Mouse (Mus musculus): ENCODE results near the gene Gli1.
"Not testable (repeated sequence)": the region's sequence is repeated elsewhere in the genome, so short reads cannot be mapped to it uniquely, and the experiment has no call there.

Gli1 gene

GRCm38 (mm10) chr10:127322178-127322577 is 19.6 kb downstream of the Gli1 start:
- no peak for DNase-seq (ENCODE audit: low read depth)

GRCm38 (mm10) chr10:127321621-127322020 is 20.2 kb downstream of the Gli1 start, which contains the start of gene Arhgap9:
Arhgap9 (plus strand) TSS chr10:127321964.
- no peak for DNase-seq (ENCODE audit: low read depth)

GRCm38 (mm10) chr10:127319969-127320368 is 21.8 kb downstream of the Gli1 start:
- DNase-seq (ENCODE audit: low read depth) = no peak

- no peak for DNase-seq (ENCODE audit: low read depth)
Measured at GRCm38 (mm10) chr10:127318009-127318408, 23.8 kb downstream of the Gli1 start.

- no peak for DNase-seq (ENCODE audit: low read depth)
Measured at GRCm38 (mm10) chr10:127317277-127317676, 24.5 kb downstream of the Gli1 start.

- DNase-seq (ENCODE audit: low read depth) = not testable (repeated sequence)
Measured at GRCm38 (mm10) chr10:127314950-127315349, 26.8 kb downstream of the Gli1 start.

GRCm38 (mm10) chr10:127313516-127313915 is 28.3 kb downstream of the Gli1 start:
- DNase-seq (ENCODE audit: low read depth) = not testable (repeated sequence)

- no peak for DNase-seq (ENCODE audit: low read depth)
Measured at GRCm38 (mm10) chr10:127312858-127313257, 28.9 kb downstream of the Gli1 start.

- peak; percentile 66 for DNase-seq (ENCODE audit: low read depth)
Measured at GRCm38 (mm10) chr10:127312356-127312676, 29.5 kb downstream of the Gli1 start.

GRCm38 (mm10) chr10:127311476-127312355 is 30.1 kb downstream of the Gli1 start, which contains the start of gene Mars:
Mars (minus strand) TSS chr10:127311786.
- DNase-seq (ENCODE audit: low read depth) = peak; percentile 91

- peak; percentile 29 for DNase-seq (ENCODE audit: low read depth)
Measured at GRCm38 (mm10) chr10:127310523-127311475, 31.0 kb downstream of the Gli1 start.

- not testable (repeated sequence) for DNase-seq (ENCODE audit: low read depth)
Measured at GRCm38 (mm10) chr10:127309167-127309566, 32.6 kb downstream of the Gli1 start.

GRCm38 (mm10) chr10:127303136-127303535 is 38.6 kb downstream of the Gli1 start:
- no peak for DNase-seq (ENCODE audit: low read depth)

- no peak for DNase-seq (ENCODE audit: low read depth)
Measured at GRCm38 (mm10) chr10:127300361-127300760, 41.4 kb downstream of the Gli1 start.

GRCm38 (mm10) chr10:127297015-127297871 is 44.5 kb downstream of the Gli1 start:
- DNase-seq (ENCODE audit: low read depth) = no peak

- DNase-seq (ENCODE audit: low read depth) = no peak
Measured at GRCm38 (mm10) chr10:127295986-127296794, 45.6 kb downstream of the Gli1 start.

- no peak for DNase-seq (ENCODE audit: low read depth)
Measured at GRCm38 (mm10) chr10:127294895-127295510, 46.8 kb downstream of the Gli1 start.

- DNase-seq (ENCODE audit: low read depth) = no peak
Measured at GRCm38 (mm10) chr10:127293590-127294113, 48.1 kb downstream of the Gli1 start.

GRCm38 (mm10) chr10:127292987-127293538 is 48.7 kb downstream of the Gli1 start:
- no peak for DNase-seq (ENCODE audit: low read depth)

Data from fibroblast of lung, adult 2 months (primary cell).